Comparison of ENCODE assay signal across 6 mouse cellular contexts in genomic region chr10:31212164-31212563, GRCm38 (mm10).
DNase-seq lines count a peak whose midpoint lies in the region; ATAC-seq and TF ChIP-seq lines count a peak whose summit lies in the region.
"Not testable (repeated sequence)": the region's sequence is repeated elsewhere in the genome, so short reads cannot be mapped to it uniquely, and the experiment has no call there.

No protein-coding gene starts in this region.

- H3K9ac ChIP-seq in MEL (ENCODE audit: control insufficient read depth, low read depth, low read length, poor library complexity, severe bottlenecking); kidney, embryonic 14.5 days (ENCODE audit: low read depth, low read length): not testable (repeated sequence)

- not testable (repeated sequence) for H3K36me3 ChIP-seq in MEL (ENCODE audit: control insufficient read depth in 1 of 2, insufficient read depth in 2 of 2, low read length in 2 of 2); kidney, embryonic 14.5 days (ENCODE audit: control insufficient read depth, insufficient read depth, low read length)

- not testable (repeated sequence) for H3K9me3 ChIP-seq in MEL (replicated peaks; ENCODE audit: insufficient read depth, low read length); kidney, embryonic 14.5 days (ENCODE audit: control insufficient read depth, low read length)

- not testable (repeated sequence) for TF ChIP-seq CTCF in MEL (IDR thresholded peaks at IDR 0.05 in 2 of 3, conservative IDR thresholded peaks at IDR 0.05 in 1 of 3; ENCODE audit: control insufficient read depth in 1 of 3, insufficient read depth in 1 of 3, low read depth in 2 of 3, low read length in 3 of 3, poor library complexity in 1 of 3, severe bottlenecking in 1 of 3)

- 94% methylated on average over 8 of the region's 8 CpGs for WGBS in kidney, embryonic 14.5 days

- not testable (repeated sequence) for H3K4me1 ChIP-seq in MEL (ENCODE audit: control insufficient read depth in 1 of 2, insufficient read depth in 2 of 2, low read length in 2 of 2); kidney, embryonic 14.5 days (ENCODE audit: control insufficient read depth, insufficient read depth, low read length)

- ATAC-seq in kidney, embryonic 14.5 days (ENCODE audit: low FRiP score, low TSS enrichment): 0 out of 2 replicates have a peak, but pooled peaks have one; percentile 35

- H3K4me3 ChIP-seq in MEL (ENCODE audit: control insufficient read depth in 1 of 2, insufficient read depth in 1 of 2, low read depth in 2 of 2, low read length in 2 of 2); kidney, embryonic 14.5 days (ENCODE audit: low read length): not testable (repeated sequence)

- not testable (repeated sequence) for TF ChIP-seq POLR2A in MEL (IDR thresholded peaks at IDR 0.05; ENCODE audit: control insufficient read depth in 1 of 2, insufficient read depth in 1 of 2, low read depth in 1 of 2, low read length in 2 of 2, poor library complexity in 1 of 2)

- not testable (repeated sequence) for TF ChIP-seq EP300 in MEL (IDR thresholded peaks at IDR 0.05; ENCODE audit: low read depth in 1 of 2, low read length in 2 of 2)

- not testable (repeated sequence) for H3K27ac ChIP-seq in MEL (ENCODE audit: control insufficient read depth, low read depth, low read length); kidney, embryonic 14.5 days (ENCODE audit: low read depth, low read length)

- not testable (repeated sequence) for H3K27me3 ChIP-seq in MEL (ENCODE audit: control insufficient read depth in 1 of 2, insufficient read depth in 2 of 2, low read length in 2 of 2); kidney, embryonic 14.5 days (ENCODE audit: control insufficient read depth, insufficient read depth, low read length)

- TF ChIP-seq RAD21 in MEL (IDR thresholded peaks at IDR 0.05; ENCODE audit: low read depth, low read length): not testable (repeated sequence)

- not testable (repeated sequence) for H3K79me2 ChIP-seq in MEL (ENCODE audit: control insufficient read depth, insufficient read depth, low read length, poor library complexity)

- not testable (repeated sequence) for H3K4me2 ChIP-seq in kidney, embryonic 14.5 days (replicated peaks; ENCODE audit: low read depth, low read length)

- DNase-seq in 3134 (ENCODE audit: extremely low read depth, insufficient read length, low spot score) (peak; percentile 6), ES-CJ7 (ENCODE audit: low read depth, low spot score) (peak; percentile 41), MEL (ENCODE audit: low read depth, low spot score) (peak; percentile 5), NIH3T3 (ENCODE audit: low read depth) (peak; percentile 41), ZHBTc4 (ENCODE audit: low read depth, low spot score) (peak; percentile 52)
